Mouse (Mus musculus) liver, adult 2 months (tissue): ENCODE data around the gene Bag6. TPM values are rescaled to one million over a fixed set of nuclear protein-coding genes. Genes with fewer than 3 reads are reported as not detected.

Source experiments
- DNase-seq: peaks from one replicate; pipeline ENCODE4 v3.0.0-alpha.2; 2011; ENCODE audit warnings: low read depth, low spot score; ENCODE audit errors: extremely low read depth
- H3K27ac ChIP-seq: fragments of 200-500 bp; replicated peaks from 2 replicates; pipeline ENCODE4 v1.5.1; 2012; ENCODE audit warnings: low read depth, mild to moderate bottlenecking, control low read depth, inconsistent platforms, low read length; ENCODE audit not compliant: insufficient read depth
- H3K27me3 ChIP-seq: fragments of 200-500 bp; 2 replicates; pipeline ENCODE4 v1.6.1; 2012; ENCODE audit warnings: mild to moderate bottlenecking, moderate library complexity, low read length, inconsistent platforms; ENCODE audit not compliant: control insufficient read depth, insufficient read depth
- H3K36me3 ChIP-seq: fragments of 200-500 bp; 2 replicates; pipeline ENCODE4 v1.6.1; 2012; ENCODE audit warnings: low read length, inconsistent platforms; ENCODE audit not compliant: control insufficient read depth, insufficient read depth
- H3K4me1 ChIP-seq: fragments of 200-500 bp; 2 replicates; pipeline ENCODE4 v1.6.1; 2011; ENCODE audit warnings: low read length; ENCODE audit not compliant: control insufficient read depth, insufficient read depth
- H3K4me3 ChIP-seq: fragments of 200-500 bp; 2 replicates; pipeline ENCODE4 v1.5.1; 2011; ENCODE audit warnings: low read depth, mild to moderate bottlenecking, control low read depth, low read length, moderate library complexity; ENCODE audit not compliant: insufficient read depth
- H3K79me2 ChIP-seq: fragments of 200-500 bp; 2 replicates; pipeline ENCODE4 v1.6.1; 2012; ENCODE audit warnings: inconsistent platforms, mild to moderate bottlenecking, low read length, moderate library complexity; ENCODE audit not compliant: control insufficient read depth, insufficient read depth
- H3K9ac ChIP-seq: fragments of 200-500 bp; 2 replicates; pipeline ENCODE4 v1.6.1; 2012; ENCODE audit warnings: low read depth, mild to moderate bottlenecking, control low read depth, inconsistent platforms, low read length
- CTCF ChIP-seq: fragments of 200-500 bp; IDR thresholded peaks from 2 replicates; pipeline ENCODE4 v1.5.1; 2011; ENCODE audit warnings: low read depth, low read length, control low read depth
- POLR2A ChIP-seq: fragments of 200-500 bp; IDR thresholded peaks from 2 replicates; pipeline ENCODE4 v1.6.1; 2011; ENCODE audit warnings: low read length, control low read depth; ENCODE audit not compliant: insufficient read depth; ENCODE audit errors: extremely low read depth
- WGBS: fragments of 180-500 bp; shearing (Covaris S2); methylation state at CpG from one replicate; pipeline ENCODE4 v1.1.7; 2018; 5-methylcytosine and 5-hydroxymethylcytosine counted together
- polyA plus RNA-seq: library from polyadenylated mRNA; depleted of rRNA; stranded (reverse); fragments of >200 nt; gene quantifications from 2 replicates; pipeline ENCODE4 v1.2.3, GENCODE M21; 2012
- total RNA-seq: library from RNA; depleted of rRNA; stranded (reverse); fragments of >200 nt; gene quantifications from 2 replicates; pipeline ENCODE4 v1.2.3, GENCODE M21; 2014

Bag6 gene
- total and polyA plus RNA-seq, 2 experiments = 28.1 to 119 TPM

GRCm38 (mm10) chr17:35100196-35100765, 34.7 kb upstream of the Bag6 start:
- H3K27ac ChIP-seq = no peak overlapping the region
- H3K4me1 ChIP-seq = peaks cover 7% of the 10 kb centered on the region; the same call in 1 of the 2 replicates
- H3K36me3 ChIP-seq = peaks cover 9% of the 10 kb centered on the region
- H3K9ac ChIP-seq = no peak overlapping the region
- WGBS = 83% methylated on average over 10 of the region's 10 CpGs
- H3K27me3 ChIP-seq = no peaks in the 10 kb centered on the region
- no peak for TF ChIP-seq POLR2A
- TF ChIP-seq CTCF = no peak
- DNase-seq = no peak
- H3K79me2 ChIP-seq = no peaks in the 10 kb centered on the region
- H3K4me3 ChIP-seq = no peak overlapping the region

- H3K4me1 ChIP-seq = peaks cover 7% of the 10 kb centered on the region; the same call in 1 of the 2 replicates
- H3K4me3 ChIP-seq = no peak overlapping the region
- WGBS = 86% methylated on average over 11 of the region's 11 CpGs
- no peaks in the 10 kb centered on the region for H3K79me2 ChIP-seq
- TF ChIP-seq POLR2A (no peak), CTCF (no peak)
- no peak overlapping the region for H3K9ac ChIP-seq
- H3K27ac ChIP-seq = no peak overlapping the region
- no peaks in the 10 kb centered on the region for H3K27me3 ChIP-seq
- H3K36me3 ChIP-seq = peaks cover 9% of the 10 kb centered on the region
- no peak for DNase-seq
Observed at GRCm38 (mm10) chr17:35101161-35101560, 33.8 kb upstream of the Bag6 start.

- Histone ChIP-seq H3K27me3 (no peaks in the 10 kb centered on the region), H3K36me3 (peaks cover 9% of the 10 kb centered on the region), H3K4me3 (no peak overlapping the region), H3K79me2 (no peaks in the 10 kb centered on the region), H3K27ac (no peak overlapping the region), H3K4me1 (peaks cover 7% of the 10 kb centered on the region; the same call in 1 of the 2 replicates), H3K9ac (no peak overlapping the region)
- 86% methylated on average over 8 of the region's 8 CpGs for WGBS
- TF ChIP-seq CTCF (no peak), POLR2A (no peak)
- no peak for DNase-seq
Observed at GRCm38 (mm10) chr17:35102299-35102698, 32.7 kb upstream of the Bag6 start.

GRCm38 (mm10) chr17:35103221-35103690, 31.7 kb upstream of the Bag6 start:
- H3K36me3 ChIP-seq = peaks cover 8% of the 10 kb centered on the region
- WGBS = 17% methylated on average over 6 of the region's 6 CpGs
- H3K27ac ChIP-seq = no peak overlapping the region
- H3K4me1 ChIP-seq = peaks cover 7% of the 10 kb centered on the region; the same call in 1 of the 2 replicates
- no peak overlapping the region for H3K4me3 ChIP-seq
- no peaks in the 10 kb centered on the region for H3K27me3 ChIP-seq
- no peak overlapping the region for H3K9ac ChIP-seq
- H3K79me2 ChIP-seq = no peaks in the 10 kb centered on the region
- peak; percentile 72 for DNase-seq
- no peak for TF ChIP-seq CTCF
- no peak for TF ChIP-seq POLR2A

- H3K4me1 ChIP-seq = peaks cover 7% of the 10 kb centered on the region; the same call in 1 of the 2 replicates
- 97% methylated on average over 7 of the region's 7 CpGs for WGBS
- no peak for DNase-seq
- no peak for TF ChIP-seq POLR2A
- no peak for TF ChIP-seq CTCF
- H3K36me3 ChIP-seq = peaks cover 8% of the 10 kb centered on the region
- H3K4me3 ChIP-seq = no peak overlapping the region
- H3K27me3 ChIP-seq = no peaks in the 10 kb centered on the region
- H3K79me2 ChIP-seq = no peaks in the 10 kb centered on the region
- no peak overlapping the region for H3K27ac ChIP-seq
- no peak overlapping the region for H3K9ac ChIP-seq
Observed at GRCm38 (mm10) chr17:35104079-35104478, 30.9 kb upstream of the Bag6 start.

- peaks cover 7% of the 10 kb centered on the region; the same call in 1 of the 2 replicates for H3K4me1 ChIP-seq
- no peak overlapping the region for H3K27ac ChIP-seq
- TF ChIP-seq CTCF = no peak
- no peak for TF ChIP-seq POLR2A
- H3K4me3 ChIP-seq = no peak overlapping the region
- H3K79me2 ChIP-seq = no peaks in the 10 kb centered on the region
- H3K9ac ChIP-seq = no peak overlapping the region
- peaks cover 8% of the 10 kb centered on the region for H3K36me3 ChIP-seq
- no peak for DNase-seq
- WGBS = 84% methylated on average over 6 of the region's 6 CpGs
- H3K27me3 ChIP-seq = no peaks in the 10 kb centered on the region
Observed at GRCm38 (mm10) chr17:35104754-35105153, 30.2 kb upstream of the Bag6 start.
